Mouse (Mus musculus) layer of hippocampus, postnatal 36 days (tissue): ENCODE data around the gene Calhm3. TPM values are rescaled to one million over a fixed set of nuclear protein-coding genes. Genes with fewer than 3 reads are reported as not detected.
"Not testable (repeated sequence)": the region's sequence is repeated elsewhere in the genome, so short reads cannot be mapped to it uniquely, and the experiment has no call there.

Experiments
- DNase-seq, 2 experiments: peaks; one replicate each; pipeline ENCODE4 v3.0.0; 2022
- total RNA-seq, 2 experiments: library from RNA; stranded (reverse); gene quantifications; 2 replicates each; pipeline ENCODE4 v1.2.3; 2021

Calhm3 gene
- total RNA-seq, 2 experiments from 2014 or later: not detected

DNA sequence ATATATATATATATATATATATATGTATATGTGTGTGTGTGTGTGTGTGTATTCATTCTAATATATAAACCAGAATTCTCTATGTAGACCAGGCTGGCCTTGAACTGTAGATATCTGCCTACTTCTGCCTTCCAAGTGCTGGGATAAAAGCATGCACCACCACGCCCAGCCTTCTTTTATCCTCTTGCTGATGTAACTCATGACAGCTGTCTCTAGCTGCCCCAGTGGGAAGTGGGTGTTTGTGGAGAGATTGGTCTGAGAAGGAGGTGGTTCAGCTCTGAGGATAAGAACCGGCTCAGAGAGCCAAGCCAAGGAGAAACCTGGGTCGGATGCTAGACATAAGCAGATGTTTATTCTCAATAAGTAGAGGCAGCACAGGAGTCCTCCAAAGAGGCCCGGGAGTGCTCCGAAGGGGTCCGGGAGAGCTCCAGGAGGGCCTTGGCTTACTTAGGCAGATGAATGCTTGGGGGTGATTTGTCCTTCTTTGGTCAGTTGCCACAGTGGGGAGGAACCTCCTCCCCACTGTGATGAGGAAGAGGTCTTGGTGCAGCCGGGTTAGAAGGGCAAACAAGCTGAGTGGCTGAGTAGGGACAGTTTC lies 10.2 kb upstream of the Calhm3 start:
- DNase-seq: no peak

DNA sequence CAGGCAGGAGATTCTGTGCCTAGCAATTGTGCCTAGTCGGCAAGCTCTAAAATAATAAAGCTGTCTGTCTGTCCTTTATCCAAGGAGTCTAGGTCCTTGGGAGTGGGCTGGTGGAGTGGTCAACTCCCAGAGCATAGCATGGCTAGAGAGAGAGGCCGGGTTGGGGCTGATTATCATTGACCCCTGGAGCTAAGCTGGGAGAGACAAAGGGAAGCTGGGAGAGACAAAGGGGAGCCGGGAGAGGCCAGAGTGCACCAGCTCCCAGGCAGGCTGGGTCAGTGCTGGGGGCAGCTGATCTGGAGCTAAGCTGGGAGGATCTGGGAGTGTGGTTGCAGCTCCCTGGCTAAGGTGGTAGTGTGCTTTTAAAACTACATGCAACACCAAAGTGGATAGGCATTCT lies 9.2 kb upstream of the Calhm3 start:
- DNase-seq: no peak

DNA sequence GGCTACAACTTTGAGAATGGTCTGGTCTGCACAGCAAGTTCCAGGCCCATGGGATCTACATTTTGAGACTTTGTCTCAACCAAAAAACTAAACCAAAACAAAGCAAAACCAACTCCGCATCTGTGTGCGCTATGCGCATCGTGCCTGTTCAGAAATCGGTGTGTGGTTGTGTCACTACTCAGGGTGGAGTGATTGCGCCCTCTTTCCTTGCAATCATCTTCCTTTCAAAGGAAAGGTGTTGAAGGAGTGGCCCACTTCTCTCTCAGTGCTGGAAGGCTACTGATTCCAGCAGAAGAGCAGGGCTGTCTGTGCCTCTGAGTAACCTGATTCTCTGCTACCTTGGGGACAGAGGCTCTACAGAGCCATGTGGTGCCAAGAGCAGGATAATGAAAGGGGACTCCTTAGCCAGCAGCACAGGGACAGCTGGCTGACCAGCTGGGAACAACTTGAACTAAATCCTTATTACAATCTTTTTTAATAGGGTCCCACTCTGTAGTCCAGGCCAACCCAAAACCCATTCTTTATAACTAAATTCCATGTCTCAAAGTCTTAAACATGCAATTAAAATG lies 5.7 kb upstream of the Calhm3 start:
- no peak for DNase-seq

DNA sequence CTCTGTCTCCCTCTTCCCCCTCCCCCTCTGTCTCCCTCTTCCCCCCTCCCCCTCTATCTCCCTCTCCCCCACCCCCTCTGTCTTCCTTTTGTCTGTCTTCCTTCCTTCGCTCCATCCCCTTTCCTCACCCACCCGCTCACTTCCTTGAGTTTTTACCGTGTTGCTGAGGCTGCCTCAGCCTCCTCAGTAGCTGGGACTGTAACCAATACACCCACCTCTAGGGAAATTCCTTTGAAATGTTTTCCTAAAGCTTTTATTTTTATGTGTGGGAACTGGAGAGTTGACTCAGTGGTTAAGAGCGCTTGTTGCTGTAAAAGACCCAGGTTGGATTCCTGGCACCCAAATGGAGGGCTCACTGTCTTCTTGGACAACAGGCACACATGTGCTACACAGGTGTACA lies 4.1 kb upstream of the Calhm3 start:
- DNase-seq: no peak

DNA sequence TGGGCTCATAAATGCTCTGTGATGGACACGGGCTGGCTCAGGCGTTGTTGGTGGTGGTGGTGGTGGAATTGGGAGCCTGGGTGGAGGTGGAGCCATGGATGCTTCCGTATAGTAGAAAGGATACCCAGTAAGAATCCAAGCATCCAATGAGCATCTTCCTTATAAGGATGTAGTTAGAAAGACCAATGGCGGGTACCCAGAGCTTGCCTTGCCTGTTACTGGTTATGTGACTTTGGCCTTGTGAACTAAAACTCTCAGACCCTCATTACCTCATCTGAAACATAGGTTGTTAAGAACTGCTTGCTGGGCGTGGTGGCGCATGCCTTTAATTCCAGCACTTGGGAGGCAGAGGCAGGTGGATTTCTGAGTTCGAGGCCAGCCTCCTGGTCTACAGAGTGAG lies 3.8 kb downstream of the Calhm3 start:
- no peak for DNase-seq

DNA sequence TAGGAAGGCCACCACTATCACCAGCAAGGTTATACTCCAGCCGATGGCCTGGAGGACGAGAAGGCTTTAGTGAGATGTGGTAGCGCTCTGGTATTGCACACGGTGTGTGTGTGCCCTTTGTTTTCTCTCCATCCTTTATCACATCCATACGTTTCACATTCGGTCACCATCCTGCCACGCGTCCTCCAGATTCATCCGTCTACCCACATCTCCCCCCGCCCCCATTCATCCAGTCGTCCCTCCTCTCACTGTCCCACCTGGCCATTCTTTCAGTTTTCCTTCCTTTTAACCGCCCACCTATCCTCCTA lies 5.5 kb downstream of the Calhm3 start:
- no peak for DNase-seq

DNA sequence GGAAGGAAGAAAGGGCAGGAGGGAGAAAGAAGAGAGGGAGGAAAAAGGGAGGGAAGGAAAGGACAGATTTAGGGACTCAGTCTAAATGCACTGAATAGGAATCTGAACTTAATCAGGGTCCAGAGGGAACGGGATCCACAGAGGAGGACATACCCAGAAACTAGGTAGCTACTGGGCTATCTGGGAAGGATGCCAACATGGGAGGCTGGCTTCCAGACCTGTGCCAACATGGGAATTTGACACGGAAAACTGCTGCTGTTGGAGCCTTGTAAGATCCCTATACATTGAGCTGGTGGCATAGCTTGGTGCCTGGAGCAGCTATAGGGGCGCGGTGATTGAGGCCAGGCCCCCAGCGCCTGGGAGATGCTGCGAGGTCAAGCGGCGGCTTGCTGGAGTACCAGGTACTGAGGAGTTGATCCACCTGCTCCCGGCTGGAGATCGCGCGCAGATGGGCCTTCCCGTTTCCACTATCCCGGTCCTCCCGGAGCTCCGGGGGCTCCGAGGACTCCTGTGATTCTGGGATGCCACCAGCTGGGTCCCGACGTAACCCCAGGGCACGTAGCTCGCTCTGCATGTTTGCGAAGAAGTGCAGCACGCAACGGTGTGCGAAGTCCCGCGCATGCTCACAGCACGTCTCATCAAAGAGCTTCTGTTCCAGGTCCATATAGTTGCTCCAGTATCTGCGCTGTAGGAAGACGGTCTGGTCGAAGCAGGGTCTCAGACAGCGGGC lies 6.1 kb downstream of the Calhm3 start:
- no peak for DNase-seq

DNA sequence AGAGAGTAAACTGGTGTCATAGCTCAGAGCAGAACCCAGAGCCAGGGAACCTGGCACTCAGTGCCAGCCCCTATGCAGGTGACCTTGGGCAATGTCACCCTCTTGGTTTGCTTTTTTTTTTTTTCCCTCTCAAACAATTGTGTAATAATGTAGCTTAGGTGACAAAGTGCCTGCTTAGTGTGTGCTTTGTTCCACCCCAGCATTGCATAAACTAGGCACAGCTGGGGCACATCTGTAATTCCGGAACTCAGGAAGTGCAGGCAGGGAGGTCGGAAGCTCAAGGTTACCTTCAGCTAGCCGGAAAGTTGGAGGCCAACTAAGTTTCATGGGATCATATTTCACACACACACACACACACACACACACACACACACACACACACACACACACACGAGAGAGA lies 7.7 kb downstream of the Calhm3 start:
- no peak for DNase-seq

DNA sequence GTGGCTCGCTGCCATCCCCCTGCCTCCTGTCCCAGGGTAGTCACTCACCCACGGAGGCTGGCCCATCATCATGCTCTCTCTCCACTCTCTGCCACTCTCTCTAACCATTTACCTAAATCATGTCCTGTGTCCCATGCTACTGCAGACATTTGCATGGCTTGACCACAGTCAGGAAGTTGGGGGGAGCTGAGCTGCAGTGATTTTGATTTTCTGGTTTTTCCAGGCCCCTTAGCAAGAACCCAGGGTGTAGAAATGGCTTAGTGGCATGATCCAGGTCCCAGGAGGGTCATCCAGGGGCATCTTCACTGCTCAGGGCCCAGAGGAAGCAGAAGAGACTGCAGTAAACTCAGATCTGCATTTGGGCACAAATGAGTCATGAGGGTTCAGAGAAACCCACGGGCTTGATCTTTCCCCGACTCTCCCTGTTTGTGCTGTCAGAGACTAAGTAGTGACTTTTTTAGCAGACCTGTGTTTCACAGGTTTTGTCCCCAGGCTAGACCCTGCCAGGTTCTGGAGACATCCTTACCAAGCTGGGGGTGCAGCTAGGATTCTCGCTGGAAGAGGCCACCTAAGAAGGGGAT lies 9.2 kb downstream of the Calhm3 start:
- no peak for DNase-seq

DNA sequence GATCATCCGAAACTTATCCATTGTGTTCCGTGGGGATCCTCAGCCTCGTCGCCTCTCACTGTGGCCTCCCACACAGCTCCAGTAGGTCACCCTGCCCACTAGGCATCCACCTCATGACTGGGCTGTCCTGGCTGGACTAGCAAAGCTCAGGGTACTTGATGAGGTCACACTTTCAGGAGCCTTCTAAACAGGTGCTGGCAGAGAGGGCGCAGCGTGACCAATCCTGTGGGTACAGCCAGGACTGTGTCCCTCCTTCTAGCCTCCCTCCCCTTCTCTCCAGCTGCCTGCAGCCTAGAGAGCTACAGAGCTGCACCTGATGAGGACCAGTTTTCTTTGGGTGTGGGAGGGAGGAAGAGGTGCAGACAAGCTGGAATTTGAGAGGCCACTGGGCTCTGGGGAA lies 13.4 kb downstream of the Calhm3 start, which contains the start of gene Calhm1:
Gene Calhm1, minus strand, starts transcription at position 101 of the 400 bp plus-strand sequence.
- no peak for DNase-seq

DNA sequence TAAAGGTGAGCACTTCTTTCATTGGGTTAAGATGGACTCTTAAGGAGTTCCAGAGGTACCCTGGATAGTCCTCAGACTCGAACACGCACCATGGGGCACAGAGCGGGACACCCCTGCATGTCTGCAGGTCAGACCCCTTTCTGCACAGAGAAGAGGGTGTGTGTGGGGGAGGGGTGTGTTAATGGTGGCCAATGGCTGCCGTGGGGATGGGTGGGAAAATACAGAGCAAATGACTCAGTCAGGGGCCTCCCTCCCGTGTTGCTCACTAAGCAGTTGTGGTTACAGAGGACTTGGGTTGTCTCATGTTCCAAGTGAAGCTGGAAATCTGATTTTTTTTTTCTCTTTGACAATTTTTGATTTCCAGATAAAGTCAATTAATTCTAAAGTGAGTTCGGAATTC lies 15.1 kb downstream of the Calhm3 start:
- DNase-seq: no peak

DNA sequence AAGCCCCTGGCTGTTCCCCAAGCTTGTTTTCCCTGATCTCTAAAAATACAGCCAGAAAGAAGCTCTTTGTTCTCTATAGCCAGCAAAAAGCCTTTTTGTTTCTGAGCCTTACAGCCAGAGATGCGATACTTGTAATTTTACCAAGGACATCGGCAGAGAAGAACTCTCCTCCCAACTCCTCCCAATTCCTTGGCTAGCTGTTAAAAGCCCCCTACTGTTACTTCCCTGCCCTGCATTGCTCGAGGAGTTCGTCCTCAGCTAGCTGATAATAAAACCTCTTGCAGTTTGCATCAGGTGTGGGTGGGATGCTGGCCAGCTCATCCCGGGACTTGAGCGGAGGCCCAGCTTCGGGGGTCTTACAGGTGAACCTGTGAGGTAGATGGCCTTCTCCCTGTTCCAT lies 18.0 kb downstream of the Calhm3 start:
- DNase-seq: not testable (repeated sequence)

DNA sequence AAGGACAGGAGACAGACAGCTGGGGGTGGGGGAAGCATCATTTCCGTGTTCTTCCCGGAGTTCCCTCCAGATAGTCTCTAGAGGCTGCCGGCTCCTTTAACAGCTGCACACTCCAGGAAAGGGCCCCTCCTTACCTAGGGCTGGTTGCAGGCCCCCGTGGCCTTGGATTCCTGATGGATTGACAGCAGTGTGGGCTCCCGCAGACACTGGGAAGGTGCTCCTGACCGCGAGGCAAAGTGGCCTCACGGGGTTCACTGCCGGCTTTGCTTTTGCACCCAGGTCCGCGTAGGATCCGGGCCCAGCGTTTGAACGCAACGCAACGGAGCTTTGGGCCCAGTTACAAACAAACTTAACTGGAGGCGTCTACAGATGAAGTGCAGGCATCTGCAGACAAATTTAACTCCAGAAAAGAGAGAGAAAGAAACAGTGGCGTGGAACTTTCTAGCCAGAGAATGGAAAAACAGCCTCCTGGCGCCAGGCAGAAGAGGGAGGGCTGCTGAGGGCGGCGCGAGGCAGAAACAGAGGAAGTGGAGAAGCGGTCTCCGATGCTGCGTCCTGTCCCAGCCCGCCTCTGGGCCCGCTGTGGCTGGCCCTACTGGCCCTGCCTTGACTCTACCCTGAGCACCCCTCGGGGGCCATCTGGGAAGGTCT lies 19.7 kb downstream of the Calhm3 start, which contains the start of gene Calhm2:
Gene Calhm2, minus strand, starts transcription at position 524 of the 651 bp plus-strand sequence.
- DNase-seq: peak; percentile 42 to 44

DNA sequence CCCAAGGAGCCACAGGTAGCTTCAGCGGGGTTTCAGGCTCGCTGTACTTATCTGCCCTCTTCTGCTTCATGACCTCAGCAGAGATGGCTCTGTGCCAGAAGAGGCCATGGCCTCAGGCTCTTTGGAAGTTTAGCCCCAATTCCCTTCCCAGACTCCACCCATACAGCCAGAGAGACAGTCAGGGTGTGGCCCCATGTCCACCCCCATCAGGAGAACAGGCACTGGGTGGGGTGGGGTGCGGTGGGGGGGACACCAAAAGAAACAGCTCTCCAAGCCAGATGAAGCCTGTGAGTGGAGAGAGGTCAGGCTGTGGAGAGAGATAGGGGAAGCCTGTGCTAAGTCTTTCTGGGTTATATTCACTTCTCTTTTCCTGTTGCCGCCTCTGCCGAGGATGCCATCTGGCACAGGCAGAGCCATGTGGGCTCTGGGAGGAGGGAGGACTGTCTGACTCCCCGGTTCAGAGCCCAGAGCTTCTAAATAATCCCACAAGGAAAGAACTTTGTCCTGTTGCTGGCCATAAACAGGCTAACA lies 20.4 kb downstream of the Calhm3 start:
- DNase-seq: peak; percentile 53 to 76

DNA sequence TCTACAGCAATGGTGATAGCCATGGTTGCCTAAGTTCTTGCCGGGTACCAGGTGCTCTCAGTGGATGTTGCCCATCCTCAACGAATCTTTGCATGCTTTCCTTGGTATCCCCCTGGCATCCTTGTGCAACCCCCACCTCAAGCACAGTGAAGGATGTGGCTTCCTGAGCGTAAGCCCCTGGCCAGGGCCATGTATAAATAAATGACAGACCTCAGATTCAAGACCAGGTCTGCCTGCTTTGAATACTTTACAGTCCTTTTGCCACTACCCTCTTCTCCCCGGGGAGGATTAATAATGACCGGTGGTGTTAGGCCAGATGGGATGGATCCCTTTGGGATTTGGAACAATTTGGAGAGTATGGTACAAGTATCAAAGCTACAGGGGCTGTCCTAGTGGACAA lies 21.4 kb downstream of the Calhm3 start:
- no peak for DNase-seq

DNA sequence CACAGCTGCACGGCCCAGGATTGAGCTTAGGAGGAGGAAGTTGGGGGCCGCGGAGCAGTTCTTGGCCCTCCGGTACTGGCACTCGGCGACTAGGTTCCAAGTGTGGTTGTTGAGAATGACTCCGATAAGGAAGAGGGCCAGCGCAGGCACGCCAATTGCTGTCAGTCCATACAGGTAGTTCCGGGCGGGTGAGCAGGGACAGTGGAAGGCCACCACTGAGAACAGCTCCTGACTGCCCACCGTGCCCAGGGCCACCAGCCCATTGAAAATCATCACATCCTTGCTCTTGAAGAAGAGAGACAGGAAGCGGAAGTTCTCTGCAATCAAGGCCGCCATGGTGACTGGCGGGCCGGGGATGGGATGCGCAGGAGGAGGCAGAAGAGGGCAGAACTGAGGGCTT lies 22.0 kb downstream of the Calhm3 start:
- DNase-seq: no peak

DNA sequence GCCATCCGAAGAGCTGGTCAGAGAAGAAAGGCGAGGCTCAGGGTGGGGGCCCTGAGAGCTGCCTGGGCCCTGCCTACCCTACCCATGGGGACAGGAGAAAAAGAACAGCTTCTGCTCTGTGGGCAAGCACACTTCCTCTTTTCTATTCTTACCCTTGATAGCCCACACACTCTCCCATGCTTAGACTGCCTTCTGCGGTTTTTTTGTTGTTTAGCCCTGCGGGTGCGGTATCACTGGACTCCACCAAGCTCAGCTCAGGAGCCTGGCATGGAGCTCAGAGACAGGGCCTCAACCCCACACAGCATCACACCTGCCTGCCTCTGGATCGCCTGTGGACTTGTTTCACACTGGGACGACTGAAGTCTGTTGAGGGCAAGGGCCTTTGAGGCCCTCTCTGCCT lies 24.4 kb downstream of the Calhm3 start:
- DNase-seq: no peak

DNA sequence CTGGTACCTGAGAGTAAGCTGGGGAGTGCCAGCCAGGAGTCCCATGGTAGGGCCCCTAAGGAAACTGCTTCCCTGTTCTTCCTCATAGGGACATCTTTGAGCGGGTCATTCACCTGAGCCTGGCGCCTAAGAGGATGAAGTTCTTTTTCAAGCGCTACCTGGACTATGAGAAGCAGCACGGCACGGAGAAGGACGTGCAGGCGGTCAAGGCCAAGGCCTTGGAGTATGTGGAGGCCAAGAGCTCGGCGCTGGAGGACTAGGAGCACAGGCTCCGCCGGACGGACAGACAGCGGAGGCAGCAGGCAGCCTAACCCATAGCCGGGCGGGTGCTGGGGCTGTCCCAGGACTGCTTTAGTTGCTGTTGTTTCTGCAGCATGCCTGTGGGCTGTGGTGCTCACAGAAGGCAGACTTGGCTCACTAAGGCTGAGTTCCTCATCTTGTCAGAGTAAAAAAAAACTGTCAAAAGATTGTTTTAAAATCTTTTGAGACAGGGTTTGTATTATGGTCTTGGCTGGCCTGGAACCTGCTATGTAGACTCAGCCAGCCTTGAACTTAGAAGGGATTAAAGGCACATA lies 26.9 kb downstream of the Calhm3 start:
- no peak for DNase-seq

DNA sequence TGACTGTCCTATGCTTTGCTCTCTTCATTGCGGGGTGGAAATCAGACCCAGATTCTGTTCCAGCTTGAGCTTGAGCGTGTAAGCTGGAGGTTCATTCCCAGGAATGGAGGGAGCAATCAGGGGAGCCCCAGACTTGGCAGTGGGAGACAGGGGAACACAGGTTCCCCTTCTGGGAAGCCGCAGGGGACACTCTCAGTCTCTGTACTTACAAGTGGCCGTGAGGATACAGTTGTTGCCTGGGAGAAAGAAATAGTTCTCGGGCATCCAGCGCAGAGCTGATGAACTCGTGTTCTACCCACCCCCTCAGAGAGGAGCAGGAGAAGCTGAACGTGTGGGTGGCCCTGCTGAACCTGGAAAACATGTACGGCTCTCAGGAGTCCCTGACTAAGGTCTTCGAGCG lies 28.7 kb downstream of the Calhm3 start:
- no peak for DNase-seq

DNA sequence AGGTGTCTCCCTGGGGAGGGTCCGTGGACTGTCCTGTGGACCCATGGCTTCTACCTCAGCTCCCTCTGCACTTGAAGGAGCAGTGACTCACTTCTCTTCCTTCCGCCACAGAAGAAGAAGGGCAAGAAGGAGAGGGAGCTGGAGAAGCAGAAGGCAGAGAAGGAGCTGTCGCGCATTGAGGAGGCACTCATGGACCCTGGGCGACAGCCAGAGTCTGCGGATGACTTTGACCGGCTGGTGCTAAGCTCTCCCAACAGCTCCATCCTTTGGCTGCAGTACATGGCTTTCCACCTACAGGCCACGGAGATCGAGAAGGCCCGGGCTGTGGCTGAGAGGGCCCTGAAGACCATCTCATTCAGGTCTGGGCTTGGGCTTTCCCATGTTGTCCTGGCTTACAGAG lies 29.4 kb downstream of the Calhm3 start:
- DNase-seq: no peak

DNA sequence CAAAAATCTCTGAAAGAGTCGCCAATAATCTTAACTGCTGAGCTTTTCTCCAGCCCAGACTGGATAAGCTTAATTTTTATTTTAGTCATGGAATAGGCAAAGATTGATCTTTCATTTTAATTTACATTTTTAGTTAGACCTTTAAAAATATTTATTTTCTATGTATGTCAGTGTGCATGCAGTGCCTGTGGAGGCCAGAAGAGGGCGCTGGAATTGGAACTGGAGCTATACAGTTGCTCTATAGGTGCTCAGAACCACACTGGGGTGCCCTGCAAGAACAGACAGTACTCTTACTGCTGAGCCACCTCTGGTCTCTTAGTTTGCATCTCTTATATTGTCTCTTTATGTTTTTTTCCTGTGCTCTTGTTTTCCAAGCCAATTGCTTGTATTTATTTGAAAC lies 34.8 kb downstream of the Calhm3 start:
- no peak for DNase-seq

DNA sequence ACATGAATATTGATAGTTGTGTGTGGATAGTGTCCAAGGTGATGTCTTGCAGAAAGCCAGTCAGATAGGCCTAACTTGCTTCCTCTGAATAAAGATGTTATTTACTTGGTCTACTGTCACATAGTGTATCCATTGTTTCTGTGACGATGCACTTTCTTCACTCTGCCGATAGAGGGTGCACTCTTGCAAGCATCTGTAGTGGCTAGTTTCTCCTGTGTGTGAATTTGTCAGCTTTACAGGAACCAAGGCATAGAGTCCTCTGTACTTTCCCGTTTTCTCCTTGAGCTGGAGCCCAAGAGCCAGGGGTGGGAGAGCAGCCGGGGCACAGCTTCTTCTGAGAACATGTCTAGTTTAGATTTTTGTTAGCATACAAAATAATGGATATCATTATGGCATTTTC lies 36.5 kb downstream of the Calhm3 start:
- no peak for DNase-seq

DNA sequence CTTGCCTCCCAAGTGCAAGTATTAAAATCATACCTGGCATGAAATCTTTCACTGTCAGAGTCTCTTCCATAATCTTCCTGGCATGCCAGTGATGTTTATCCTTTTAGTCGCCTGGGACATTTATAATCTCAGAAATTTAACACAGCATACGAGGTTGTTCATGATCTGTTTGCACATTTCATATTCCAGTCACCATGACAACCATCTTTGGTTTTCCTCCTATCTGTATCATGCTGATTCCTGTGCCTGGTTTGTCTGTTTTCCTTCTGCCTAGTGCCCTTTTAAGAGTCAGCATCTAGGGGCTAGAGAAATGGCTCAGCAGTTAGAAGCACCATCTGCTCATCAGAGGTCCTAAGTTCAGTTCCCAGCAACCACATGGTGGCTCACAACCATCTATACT lies 38.9 kb downstream of the Calhm3 start:
- DNase-seq: no peak
